Mouse (Mus musculus): ENCODE results near the gene Rnf123.

Gene Rnf123

GRCm38 (mm10) chr9:108062142-108062541, 21.0 kb downstream of the Rnf123 start:
- DNase-seq (ENCODE audit: low spot score in 2 of 2), result no peak

- no peak for DNase-seq (ENCODE audit: low spot score in 2 of 2)
Observed at GRCm38 (mm10) chr9:108058291-108058690, 24.9 kb downstream of the Rnf123 start.

DNA sequence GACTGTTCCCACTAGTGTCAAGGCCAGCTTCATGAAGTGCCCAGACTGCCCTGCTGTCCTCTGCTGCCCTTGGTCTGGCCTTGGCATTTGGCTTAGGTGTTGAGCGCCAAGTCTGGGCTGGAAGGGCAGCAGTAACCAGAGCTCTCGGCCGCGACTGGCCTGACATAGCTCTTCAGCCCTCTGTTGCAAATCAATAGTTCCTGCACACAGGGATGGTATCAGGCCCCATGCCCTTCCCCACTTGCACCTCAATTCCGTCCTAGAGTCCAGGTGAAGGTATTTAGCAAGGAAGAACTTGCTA, 25.9 kb downstream of the Rnf123 start:
- DNase-seq (ENCODE audit: low spot score in 2 of 2), result no peak

DNA sequence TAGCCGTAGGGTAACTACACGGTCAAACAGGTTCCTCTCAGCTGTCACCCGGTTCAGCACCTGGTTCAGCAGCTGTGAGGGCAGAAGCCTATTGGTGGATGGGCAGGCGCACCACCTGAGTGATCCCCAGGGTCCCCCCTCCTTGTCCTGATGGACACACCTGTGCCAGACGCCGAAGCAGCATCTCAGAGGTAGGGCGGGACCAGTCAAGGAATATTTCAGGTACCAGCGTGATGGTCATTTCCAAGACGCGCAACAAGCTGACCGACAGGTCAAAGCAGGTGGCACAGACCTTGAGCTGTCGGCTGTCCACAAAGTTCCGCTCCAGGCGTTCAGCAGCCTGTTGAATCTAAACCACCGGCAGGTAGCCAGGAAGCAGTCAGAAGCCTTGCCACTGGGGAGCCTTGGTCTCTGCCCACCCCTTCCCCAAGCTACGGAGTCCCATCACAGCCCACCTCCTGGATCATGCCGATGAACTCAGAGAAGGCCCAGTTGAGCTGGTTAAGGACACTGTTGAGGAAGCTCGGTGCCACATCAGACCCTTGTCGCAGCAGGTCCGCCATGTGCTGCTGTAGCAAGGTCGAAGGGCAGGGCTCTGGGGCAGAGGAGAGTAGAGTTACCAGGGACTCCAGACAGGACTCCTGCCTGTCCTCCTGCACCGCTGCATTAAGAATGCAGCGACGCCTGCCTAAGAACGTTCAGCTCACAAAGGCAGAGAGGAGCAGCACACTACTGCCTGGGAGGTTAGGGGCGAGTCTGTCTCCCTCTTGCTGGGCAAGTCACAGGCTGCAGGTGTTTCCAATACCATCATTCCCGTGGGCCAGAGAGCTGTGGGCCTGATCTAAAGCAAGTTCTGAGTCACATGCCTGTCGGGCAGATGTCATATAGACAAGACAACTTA, 26.5 kb downstream of the Rnf123 start:
- no peak for DNase-seq (ENCODE audit: low spot score in 2 of 2)

DNA sequence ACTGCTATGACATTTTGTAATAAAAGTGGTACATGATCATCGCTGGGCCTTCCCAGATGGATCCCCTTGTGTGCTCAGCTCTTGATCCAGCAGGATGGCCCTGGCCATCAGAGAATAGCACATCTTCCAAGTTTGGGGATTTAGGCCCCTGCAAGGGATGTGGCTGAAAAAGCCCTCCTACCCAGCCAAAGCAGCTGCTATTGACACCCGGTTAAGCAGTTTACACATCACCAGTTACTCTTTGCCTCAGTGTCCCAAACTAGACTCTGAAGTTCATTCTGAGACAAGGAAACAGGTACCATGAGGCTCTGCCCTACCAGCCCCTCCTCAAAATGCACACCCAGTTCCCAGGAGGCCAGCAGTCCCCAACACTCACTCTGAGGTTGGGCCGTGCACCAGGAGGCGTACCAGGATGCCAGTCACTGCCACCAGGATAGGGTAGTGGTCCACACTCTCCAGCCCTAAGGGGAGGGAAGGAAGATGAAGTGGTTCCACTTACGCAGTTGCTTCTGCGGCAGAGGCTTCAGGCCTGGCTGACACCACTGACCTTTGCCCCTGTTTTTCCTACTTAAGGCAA, 27.4 kb downstream of the Rnf123 start:
- DNase-seq (ENCODE audit: low spot score in 2 of 2), result no peak

DNA sequence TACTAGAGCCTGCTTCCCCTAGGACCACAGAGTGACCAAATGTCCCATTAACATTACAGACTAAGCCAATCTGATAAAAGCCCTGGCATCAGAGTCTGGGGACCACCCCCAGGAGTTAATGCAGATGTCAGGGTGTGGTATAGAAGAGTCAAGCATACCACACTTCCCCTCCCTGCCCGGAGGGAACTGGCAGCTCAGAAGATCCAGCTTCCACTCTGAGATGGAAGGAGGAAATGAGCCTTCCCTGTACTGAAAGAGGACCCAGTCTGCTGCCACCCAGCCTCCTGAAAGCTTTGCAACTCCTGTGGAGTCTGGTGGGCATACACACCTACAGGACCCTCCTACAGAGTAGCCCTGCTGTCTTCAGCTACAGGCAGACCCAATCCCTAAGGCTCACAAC, 28.1 kb downstream of the Rnf123 start:
- DNase-seq (ENCODE audit: low spot score in 2 of 2), result no peak

DNA sequence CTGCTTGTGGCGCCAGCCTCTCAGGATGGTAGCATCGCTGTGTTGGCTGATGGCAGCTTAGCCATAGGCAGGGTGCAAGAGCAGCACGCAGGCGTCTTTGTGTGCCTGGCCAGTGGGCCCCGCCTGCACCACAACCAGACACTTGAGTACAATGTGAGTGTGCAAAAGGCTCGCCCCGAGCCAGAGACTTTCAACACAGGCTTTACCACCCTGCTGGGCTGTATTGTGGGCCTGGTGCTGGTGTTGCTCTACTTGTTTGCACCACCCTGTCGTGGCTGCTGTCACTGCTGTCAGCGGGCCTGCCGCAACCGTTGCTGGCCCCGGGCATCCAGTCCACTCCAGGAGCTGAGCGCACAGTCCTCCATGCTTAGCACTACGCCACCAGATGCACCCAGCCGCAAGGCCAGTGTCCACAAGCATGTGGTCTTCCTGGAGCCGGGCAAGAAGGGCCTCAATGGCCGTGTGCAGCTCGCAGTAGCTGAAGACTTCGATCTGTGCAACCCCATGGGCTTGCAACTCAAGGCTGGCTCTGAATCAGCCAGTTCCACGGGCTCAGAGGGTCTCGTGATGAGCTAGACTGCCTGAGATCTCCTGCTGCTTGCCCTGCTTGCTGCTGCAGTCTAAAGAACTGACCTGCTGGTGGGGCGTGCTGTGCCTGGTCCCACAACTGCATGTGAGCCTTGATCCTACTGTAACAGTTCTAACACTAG, 28.7 kb downstream of the Rnf123 start:
- DNase-seq (ENCODE audit: low spot score in 2 of 2), result no peak

- DNase-seq (ENCODE audit: low spot score in 2 of 2), result no peak
Observed at GRCm38 (mm10) chr9:108053665-108054225, 29.4 kb downstream of the Rnf123 start.

DNA sequence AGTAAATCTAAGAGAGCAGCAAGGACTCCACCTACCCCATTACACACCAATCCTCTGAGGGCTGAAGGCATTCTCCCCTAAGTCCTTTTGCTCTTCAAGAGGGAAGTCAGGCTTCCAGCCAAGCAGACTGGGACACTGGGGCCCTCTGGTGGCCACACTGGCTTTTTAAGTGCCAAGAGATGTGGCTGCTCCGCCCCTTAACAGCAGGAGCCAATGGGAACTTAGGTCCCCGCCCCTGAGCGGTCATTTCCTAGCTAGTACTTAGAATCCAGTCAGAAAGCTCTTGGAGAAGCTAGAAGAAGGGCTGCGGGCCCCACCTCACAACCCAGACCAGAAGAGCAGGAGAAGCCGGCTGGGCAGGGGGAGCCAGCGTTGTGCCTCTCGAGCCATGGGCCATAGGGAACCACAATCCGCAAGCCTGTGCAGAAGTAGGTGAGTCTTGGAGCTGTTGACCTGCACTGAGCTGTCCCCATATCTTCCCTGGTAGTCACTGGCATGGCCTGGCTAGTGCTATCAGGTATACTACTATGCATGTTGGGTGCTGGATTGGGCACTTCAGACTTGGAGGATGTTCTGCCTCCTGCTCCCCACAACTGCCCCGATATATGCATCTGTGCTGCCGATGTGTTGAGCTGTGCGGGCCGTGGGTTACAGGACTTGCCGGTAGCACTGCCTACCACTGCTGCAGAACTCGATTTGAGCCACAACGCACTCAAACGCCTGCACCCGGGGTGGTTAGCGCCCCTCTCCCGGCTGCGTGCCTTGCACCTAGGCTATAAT, 30.1 kb downstream of the Rnf123 start, which contains the start of gene Amigo3:
TSS of gene Amigo3 (plus strand) at position 275 of the 780 bp plus-strand sequence.
- DNase-seq (ENCODE audit: low spot score in 2 of 2), result peak; percentile 92 to 97

DNA sequence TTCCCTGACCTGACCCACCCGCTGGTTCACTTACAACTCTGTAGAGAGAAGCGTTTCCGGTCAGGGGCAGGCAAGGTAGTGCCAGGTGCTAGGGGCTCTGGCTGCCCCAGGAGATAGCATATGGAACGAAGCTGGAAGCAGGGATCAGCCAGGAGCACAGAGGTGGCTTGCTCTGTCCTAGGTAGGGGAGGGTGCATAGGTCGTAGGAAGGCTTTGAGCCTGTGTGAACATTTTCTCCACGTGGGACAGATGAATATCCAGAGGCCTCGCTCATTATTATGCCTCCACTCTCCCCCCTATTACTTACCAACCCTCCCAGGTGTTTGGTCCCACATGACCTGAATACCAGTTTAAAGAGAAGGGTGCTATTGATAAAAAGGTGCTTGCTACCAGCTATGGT, 30.7 kb downstream of the Rnf123 start:
- no peak for DNase-seq (ENCODE audit: low spot score in 2 of 2)

GRCm38 (mm10) chr9:108051931-108052220, 31.3 kb downstream of the Rnf123 start:
- DNase-seq (ENCODE audit: low spot score in 2 of 2), result no peak

GRCm38 (mm10) chr9:108051184-108051930, 31.8 kb downstream of the Rnf123 start:
- DNase-seq (ENCODE audit: low spot score in 2 of 2), result no peak

DNA sequence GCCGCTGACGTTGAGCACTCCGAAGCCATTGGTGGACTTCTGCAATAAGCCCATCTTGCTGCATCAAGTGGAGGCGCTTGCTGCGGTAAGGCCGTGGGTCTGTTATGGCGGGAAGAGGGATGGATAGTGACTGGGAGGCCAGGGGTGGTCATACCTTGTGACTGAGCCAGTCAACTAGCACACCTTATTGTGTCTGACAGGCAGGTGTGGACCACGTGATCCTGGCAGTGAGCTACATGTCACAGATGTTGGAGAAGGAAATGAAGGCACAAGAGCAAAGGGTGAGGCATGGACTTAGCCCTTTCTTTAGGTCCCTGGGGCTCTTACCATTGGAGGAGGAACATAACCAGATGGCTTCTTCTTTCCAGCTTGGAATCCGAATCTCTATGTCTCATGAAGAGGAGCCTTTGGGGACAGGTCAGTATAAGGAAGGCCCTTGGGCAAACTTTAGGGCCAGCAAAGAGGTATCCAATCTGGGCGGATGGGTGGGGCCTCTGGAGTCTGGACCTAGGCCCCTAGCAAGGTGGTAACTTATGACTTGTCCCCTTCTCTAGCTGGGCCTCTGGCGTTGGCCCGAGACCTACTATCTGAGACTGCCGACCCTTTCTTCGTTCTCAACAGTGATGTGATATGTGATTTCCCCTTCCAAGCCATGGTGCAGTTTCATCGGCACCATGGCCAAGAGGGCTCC, 33.4 kb downstream of the Rnf123 start:
- DNase-seq (ENCODE audit: low spot score in 2 of 2), result no peak

- DNase-seq (ENCODE audit: low spot score in 2 of 2), result peak; percentile 95 to 97
Observed at GRCm38 (mm10) chr9:108049016-108049455, 34.1 kb downstream of the Rnf123 start, which contains the start of gene Gmppb. Gene Gmppb, plus strand, starts transcription at chr9:108049242.

DNA sequence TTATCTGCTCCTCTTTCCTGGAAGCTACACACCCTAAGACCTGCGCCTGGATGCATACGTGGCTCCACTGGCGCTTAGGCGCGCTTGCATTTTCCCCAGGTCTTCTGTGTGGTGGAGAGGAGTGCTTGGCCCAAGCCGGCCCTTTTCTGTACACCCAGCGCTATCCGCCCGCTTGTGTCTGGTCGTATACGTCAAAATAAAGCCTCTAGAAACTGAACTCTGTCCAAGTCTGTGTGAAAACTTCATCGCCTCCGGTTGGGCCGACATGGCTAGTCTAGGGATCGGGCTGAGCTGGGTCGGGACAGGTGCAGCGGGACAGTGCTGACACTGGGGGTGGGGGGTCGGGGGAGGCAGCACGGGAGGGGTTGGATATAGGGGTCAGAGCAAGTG, 34.6 kb downstream of the Rnf123 start:
- peak in 1 of 2 experiments; percentile 22 for DNase-seq (ENCODE audit: low spot score in 2 of 2)

DNA sequence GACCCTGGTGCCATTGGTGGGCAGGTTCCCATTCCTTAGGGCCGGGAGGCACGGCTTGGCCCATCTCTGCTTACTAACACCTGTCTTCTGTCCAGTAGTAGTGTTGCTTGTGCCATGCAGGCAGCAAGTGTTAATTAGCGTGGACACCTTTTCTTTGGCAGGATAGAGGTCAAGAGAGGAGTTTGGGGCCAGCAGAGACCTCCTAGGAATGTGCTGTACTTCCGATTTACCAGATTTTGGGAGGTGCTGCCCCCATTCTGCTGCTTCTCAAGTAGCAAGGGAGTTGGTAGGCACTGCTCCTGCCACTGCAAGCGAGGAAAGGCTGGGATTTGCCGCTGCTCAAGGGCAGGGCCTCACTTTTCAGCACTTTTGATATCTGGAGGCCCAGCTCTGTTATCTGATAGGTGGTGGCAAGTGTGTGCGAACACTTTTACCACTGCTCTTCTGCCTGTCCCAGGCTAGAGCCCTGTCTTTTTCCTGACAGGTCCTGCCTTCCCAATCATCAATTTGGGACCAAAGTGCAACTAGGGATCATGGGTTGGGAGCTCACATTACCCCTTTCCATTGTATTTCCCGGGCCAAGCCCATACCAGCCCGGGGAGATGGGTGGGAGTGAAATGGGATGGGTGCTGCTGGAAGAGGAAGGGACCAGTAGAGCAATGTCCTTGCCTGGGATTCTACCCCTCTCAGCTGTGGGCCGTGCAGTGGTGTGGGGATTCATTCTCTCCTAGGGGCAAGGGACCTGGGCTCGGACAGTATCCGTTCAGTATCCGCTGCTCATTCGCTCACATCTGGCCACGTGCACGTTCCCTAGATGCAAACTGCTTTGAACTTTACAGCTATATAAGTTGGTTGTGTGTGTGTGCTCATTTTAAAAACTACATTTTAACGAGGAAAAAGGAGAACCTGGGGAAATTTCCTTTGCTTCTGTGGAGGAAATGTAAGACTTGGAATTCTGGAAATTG, 35.3 kb downstream of the Rnf123 start:
- no peak for DNase-seq (ENCODE audit: low spot score in 2 of 2)

GRCm38 (mm10) chr9:108046582-108046981, 36.6 kb downstream of the Rnf123 start:
- no peak for DNase-seq (ENCODE audit: low spot score in 2 of 2)

DNA sequence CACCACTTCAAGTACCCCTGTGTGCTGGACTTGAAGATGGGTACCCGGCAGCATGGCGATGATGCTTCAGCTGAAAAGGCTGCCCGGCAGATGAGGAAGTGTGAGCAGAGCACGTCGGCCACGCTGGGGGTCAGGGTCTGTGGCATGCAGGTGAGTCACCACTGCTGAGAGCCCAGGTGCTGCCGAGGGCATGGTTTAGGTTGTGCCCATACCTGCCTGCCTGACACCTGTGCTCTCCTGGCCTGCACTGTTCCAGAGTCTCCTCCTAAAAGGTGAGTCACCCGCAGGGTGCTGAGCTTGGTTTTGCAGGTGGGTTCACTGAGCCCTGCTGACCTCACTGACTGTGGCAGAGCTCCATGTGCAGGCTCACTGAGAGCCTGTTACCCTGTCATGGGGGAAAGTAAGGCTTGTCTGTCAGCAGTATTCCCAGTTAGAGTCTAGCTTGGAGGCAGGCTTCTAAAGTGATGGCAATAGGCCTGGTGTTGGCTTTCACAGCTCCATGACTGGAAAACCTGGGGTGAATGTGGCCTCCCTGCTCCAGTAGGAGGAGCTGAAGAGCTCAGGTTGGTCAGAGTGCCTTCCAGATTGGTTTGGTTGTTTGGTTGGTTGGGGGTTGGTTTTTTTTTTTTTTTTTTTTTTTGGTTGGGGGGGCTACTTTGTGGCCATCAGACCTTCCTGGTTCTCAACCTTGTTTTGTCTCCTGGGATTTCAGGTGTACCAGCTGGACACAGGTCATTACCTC, 38.2 kb downstream of the Rnf123 start:
- DNase-seq (ENCODE audit: low spot score in 2 of 2), result no peak
